Mouse (Mus musculus) skeletal muscle tissue, postnatal 0 days (tissue): ENCODE measurements around the gene Hdlbp. TPM values are rescaled to one million over a fixed set of nuclear protein-coding genes. Genes with fewer than 3 reads are reported as not detected.

Experiments used
- polyA plus RNA-seq: library from polyadenylated mRNA; unstranded; fragments of >200 nt; fragmentation: Nextera tagmentation; extraction: Ambion mirVana; gene quantifications from 2 replicates; pipeline ENCODE4 v1.2.1, GENCODE M21; 2015

Gene Hdlbp
- polyA plus RNA-seq = 93.8 and 113 TPM in 2 replicates

DNA sequence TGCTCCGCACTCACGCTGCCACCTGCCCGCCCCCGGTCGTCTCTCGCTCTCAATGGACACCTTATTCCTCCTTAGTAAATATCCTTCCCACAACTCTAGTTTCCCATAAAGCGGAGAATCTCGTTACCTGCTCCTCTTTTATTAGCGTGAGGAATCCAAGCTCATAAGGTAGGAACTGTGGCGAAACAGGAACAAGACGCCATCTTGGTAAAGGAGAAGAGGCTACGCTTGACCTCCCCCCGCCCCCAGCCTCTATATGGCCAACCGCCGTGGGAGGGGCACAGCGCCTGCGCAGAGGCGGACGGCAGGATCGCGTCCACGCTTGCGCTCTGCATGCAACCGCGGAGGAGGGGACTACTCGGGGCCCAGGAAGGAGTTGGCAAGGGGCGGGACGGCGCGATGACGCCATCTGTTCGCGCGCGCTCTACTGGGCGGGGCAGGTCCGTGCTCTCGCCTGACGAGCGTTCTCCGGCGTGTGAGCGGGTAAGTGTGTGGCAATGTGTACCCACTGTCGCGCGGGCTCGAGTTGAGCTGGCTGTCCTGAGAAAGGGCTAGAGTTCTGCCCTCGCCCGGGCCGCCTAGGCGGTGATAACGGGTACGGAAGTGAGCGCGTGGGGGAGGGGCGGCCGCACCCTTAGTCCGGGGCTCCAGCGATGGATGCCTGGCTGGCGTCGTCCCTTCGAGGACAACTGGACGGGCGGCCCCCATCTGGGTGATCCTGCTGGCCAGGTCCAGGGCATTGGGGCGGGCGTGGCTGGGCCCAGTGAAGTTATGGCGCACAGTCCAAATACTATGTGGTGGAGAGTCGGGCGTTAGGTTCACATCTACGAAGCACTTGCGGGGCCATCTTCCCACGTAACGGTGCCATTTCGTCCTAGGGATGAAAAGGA, at the start of gene Hdlbp:
Gene Hdlbp, minus strand, starts transcription at position 230 of the 890 bp plus-strand sequence.

DNA sequence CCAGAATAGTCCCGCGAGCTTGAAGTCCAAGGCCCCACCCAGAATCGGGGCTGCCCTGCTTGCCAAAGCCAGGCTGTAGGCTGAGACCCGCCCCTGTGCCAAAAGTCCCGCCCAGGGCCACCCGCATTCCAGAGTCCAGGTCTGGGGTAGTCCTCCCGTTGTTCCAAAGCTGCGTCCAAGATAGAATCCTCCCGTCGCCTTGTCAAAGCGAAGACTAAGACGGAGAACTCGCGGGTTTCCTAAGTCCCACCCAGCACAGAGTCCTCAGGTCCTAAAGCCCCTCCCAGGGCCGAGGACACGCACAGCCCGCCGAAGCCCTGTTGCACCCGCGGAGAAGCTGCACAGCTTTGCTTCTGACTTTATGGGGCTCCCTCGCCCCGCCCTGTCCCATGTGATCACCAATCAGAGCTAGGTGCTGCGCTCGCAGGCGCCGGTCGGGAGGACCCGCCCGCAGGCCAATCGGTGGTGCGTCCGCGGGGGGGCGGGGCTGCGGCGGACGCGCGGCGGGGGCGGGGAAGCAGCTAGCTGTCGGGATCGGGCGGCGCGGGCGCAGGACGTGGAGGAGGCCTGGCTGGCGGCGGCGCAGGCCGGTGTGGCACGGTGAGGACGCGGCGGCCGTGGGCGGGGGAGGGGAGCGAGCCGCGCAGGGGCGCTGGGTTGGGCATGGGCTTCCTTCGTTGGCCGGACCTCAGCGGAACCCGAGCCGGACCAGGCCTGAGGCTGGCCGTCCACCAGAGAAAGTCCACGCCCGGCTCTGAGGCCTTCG, 33.2 kb upstream of the Hdlbp start, which contains the start of gene Farp2:
Gene Farp2, plus strand, starts transcription at position 495 of the 766 bp plus-strand sequence.

DNA sequence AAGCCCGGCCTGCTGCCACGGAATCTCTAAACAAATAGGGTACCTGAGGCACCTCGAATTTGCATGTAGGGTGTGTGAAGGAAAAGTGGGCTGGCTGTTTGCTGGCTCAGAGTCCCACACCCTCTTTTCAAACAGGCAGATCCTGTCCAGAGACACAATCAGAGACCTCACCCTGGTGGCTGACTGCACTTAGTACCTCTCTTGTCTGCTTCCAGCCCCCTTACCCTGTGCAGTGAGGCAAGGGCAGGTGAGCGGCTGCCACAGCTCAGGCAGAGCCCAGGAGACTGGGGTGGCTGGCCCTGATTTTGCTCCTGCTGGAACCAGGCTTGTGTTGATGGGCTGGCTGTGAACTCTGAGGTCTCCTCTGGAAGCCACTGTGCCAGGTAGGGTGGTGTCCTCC, 105.0 kb downstream of the Hdlbp start, which contains the start of gene Ano7:
Gene Ano7, plus strand, starts transcription at position 266 of the 400 bp plus-strand sequence.

Other genes starting within 250 kb of the Hdlbp start
- 1.2 and 2.0 TPM in 2 replicates for gene Sned1, start 243.0 kb downstream of the Hdlbp start, polyA plus RNA-seq
- gene Mterf4, start 172.9 kb downstream of the Hdlbp start, polyA plus RNA-seq = 16.2 and 18.2 TPM in 2 replicates
- gene Ppp1r7, start 136.0 kb downstream of the Hdlbp start, polyA plus RNA-seq = 30.8 and 34.9 TPM in 2 replicates
- gene Pask, start 135.3 kb downstream of the Hdlbp start, polyA plus RNA-seq = 2.0 and 2.8 TPM in 2 replicates
- 0.06 and 0.34 TPM in 2 replicates for gene Ano7, start 104.9 kb downstream of the Hdlbp start, polyA plus RNA-seq
- gene Farp2, start 33.3 kb upstream of the Hdlbp start, polyA plus RNA-seq = 3.3 and 3.4 TPM in 2 replicates
- 108 and 117 TPM in 2 replicates for gene Stk25, start 179.8 kb upstream of the Hdlbp start, polyA plus RNA-seq
- 17.9 and 25.3 TPM in 2 replicates for gene Bok, start 206.8 kb upstream of the Hdlbp start, polyA plus RNA-seq